Mouse (Mus musculus) heart, embryonic 13.5 days (tissue): ENCODE results near the gene Uqcc3. TPM values are rescaled to one million over a fixed set of nuclear protein-coding genes. Genes with fewer than 3 reads are reported as not detected.

Experiments
- ATAC-seq: fragments of 200-750 bp; cut with Nextera tagmentation; 2 replicates; pipeline ENCODE4 v1.8.0; 2017; ENCODE audit warnings: moderate TSS enrichment; ENCODE audit not compliant: insufficient number of reproducible peaks, low FRiP score, low TSS enrichment; ENCODE audit errors: extremely low read depth
- H3K27ac ChIP-seq: fragments of 300-500 bp; sonication (generic); replicated peaks from 2 replicates; pipeline ENCODE4 v1.5.1; 2015; ENCODE audit warnings: moderate library complexity, mild to moderate bottlenecking, inconsistent platforms
- H3K27me3 ChIP-seq: fragments of 300-500 bp; sonication (generic); replicated peaks from 2 replicates; pipeline ENCODE4 v1.6.1; 2015; ENCODE audit warnings: mild to moderate bottlenecking, inconsistent platforms
- H3K36me3 ChIP-seq: fragments of 300-500 bp; sonication (generic); 2 replicates; pipeline ENCODE4 v1.6.1; 2015; ENCODE audit warnings: mild to moderate bottlenecking, inconsistent platforms
- H3K4me1 ChIP-seq: fragments of 300-500 bp; sonication (generic); 2 replicates; pipeline ENCODE4 v1.6.1; 2015; ENCODE audit warnings: inconsistent platforms
- H3K4me2 ChIP-seq: fragments of 300-500 bp; sonication (generic); 2 replicates; pipeline ENCODE4 v1.6.1; 2015; ENCODE audit warnings: inconsistent platforms, mild to moderate bottlenecking, moderate library complexity
- H3K4me3 ChIP-seq: fragments of 300-500 bp; sonication (generic); 2 replicates; pipeline ENCODE4 v1.5.1; 2015; ENCODE audit warnings: moderate library complexity, mild to moderate bottlenecking, inconsistent platforms
- H3K9ac ChIP-seq: fragments of 300-500 bp; sonication (generic); 2 replicates; pipeline ENCODE4 v1.6.1; 2015; ENCODE audit warnings: inconsistent platforms, mild to moderate bottlenecking, moderate library complexity
- H3K9me3 ChIP-seq: fragments of 300-500 bp; sonication (generic); 2 replicates; pipeline ENCODE4 v1.6.1; 2016; ENCODE audit warnings: inconsistent platforms
- WGBS: fragments of 180-500 bp; shearing (Covaris S2); methylation state at CpG from one replicate; pipeline ENCODE4 v1.1.7; 2015; ENCODE audit warnings: mixed read lengths; 5-methylcytosine and 5-hydroxymethylcytosine counted together
- polyA plus RNA-seq: library from polyadenylated mRNA; unstranded; fragments of >200 nt; fragmentation: Nextera tagmentation; extraction: Ambion mirVana; gene quantifications from 2 replicates; pipeline ENCODE4 v1.2.1, GENCODE M21; 2015

The Uqcc3 gene
- polyA plus RNA-seq, result 56.6 and 62.6 TPM in 2 replicates

- Histone ChIP-seq H3K27ac (peak within 1 kb of the TSS; percentile 89), H3K4me1 (peaks cover 12% of the 10 kb centered on the region), H3K9me3 (no peaks in the 10 kb centered on the region), H3K9ac (peak within 1 kb of the TSS; percentile 96), H3K27me3 (no peaks in the 10 kb centered on the region), H3K4me3 (peak within 1 kb of the TSS; percentile 89), H3K4me2 (peak within 1 kb of the TSS; percentile 81), H3K36me3 (peaks cover 24% of the 10 kb centered on the region)
- peak; percentile 82 for ATAC-seq
- WGBS, result under 1% methylated on average over 42 of the region's 42 CpGs
Observed at GRCm38 (mm10) chr19:8880311-8881033, at the start of gene Uqcc3. Gene Uqcc3 (minus strand): TSS chr19:8880923.

DNA sequence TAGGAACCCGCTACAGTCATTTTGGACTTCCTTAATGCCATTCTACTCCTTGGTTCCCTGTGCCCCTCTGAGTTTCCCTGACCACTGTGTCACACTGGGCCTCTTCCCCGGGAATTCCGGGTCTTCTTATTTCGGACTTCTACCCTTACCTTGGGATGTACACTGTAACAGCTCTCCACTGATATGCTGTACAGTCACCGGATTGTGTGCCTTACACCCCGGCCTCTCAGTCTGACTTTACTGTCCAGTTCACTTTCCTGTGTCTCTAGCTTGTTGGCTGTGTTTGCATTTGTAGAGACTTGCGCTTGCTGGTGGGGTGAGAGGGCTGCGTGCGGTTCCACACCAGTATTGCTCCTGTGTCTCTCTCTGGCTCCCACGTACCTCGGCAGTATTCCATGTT, 49.4 kb upstream of the Uqcc3 start:
- WGBS, result 6% methylated on average over 11 of the region's 11 CpGs
- Histone ChIP-seq H3K4me2 (peak overlapping the region; percentile 87), H3K27ac (peak overlapping the region; percentile 82), H3K4me1 (peaks cover 21% of the 10 kb centered on the region), H3K4me3 (peak overlapping the region; percentile 89), H3K9me3 (no peaks in the 10 kb centered on the region), H3K27me3 (no peaks in the 10 kb centered on the region), H3K9ac (peak overlapping the region; percentile 91), H3K36me3 (peaks cover 60% of the 10 kb centered on the region)
- ATAC-seq, result no peak

DNA sequence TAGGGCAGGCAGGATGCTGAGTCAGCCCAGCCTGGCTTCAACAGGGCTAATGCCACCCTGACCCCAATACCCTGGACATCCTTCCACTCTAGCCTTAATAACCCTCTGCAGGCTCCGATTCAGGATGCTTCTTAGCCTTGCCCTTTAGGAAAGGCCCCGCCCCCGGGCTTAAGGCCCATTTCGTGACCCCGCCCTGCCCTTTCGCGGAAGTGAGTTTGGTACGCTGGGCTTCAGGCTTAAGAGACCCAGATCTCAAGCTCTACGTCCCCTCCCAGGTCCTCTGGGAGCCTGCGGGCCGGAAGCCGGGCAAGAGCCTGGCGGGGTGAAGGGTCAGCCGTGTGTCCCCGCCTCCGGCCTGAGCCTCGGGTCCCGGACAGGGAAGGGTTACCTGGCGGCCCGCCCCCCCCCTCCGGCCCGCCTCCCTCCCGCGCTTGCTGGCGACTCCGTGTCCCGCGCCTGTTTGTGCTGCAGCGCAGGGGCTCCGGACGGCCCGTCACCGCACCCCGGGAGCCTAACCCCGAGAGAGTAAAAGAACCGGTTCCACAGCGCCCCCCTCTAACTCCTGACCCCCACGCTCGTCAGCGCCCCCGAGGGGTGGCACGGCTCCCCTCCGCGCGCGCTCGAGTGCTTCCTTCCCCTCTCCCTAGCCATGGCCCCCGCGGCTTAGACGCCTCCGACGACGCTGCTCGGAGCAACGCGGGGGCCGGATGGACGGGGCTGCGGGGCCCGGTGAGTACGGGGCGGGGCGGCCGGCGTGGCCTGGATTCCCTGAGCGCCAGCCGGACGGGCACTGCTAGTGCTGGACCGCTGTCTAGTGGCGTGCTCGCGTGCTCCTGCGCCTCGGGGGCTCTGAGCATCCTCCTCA, 48.7 kb upstream of the Uqcc3 start, which contains the start of the genes Rom1 and Eml3:
Gene Rom1, minus strand, starts transcription at position 133 of the 865 bp plus-strand sequence.
Gene Eml3, plus strand, starts transcription at position 329 of the 865 bp plus-strand sequence.
- Histone ChIP-seq H3K4me2 (peak within 1 kb of the TSS; percentile 87), H3K27me3 (no peaks in the 10 kb centered on the region), H3K9me3 (no peaks in the 10 kb centered on the region), H3K4me3 (peak within 1 kb of the TSS; percentile 89), H3K27ac (peak within 1 kb of the TSS; percentile 82), H3K36me3 (peaks cover 54% of the 10 kb centered on the region), H3K9ac (peak within 1 kb of the TSS; percentile 91), H3K4me1 (peaks cover 21% of the 10 kb centered on the region)
- WGBS, result under 1% methylated on average over 71 of the region's 74 CpGs
- peak; percentile 78 for ATAC-seq

DNA sequence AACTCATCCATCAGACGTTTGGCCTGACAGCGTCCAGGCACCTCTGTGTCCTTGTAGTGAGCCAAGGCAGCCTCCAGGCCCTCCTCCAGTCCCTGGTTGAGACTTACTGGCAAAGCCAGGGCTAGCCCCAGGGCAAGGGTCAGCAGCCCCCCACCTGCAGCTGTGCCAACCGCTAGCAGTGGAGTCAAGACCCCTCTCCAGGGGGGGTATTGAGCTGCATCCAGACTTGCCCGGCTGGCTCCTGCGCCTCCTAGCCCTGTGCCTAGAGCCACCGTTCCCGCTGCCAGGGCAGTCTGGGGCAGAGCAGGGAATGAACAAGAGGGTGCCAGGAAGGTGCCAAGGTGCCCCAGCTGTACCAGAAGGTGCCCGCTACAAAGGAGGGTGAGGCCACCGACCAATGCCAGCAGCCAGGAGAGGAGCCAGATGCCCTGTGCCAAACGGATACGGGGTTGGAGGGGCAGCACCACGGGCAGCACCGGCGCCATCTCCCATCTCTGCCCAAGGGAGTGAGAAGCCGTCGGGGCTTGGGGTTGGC, 48.0 kb upstream of the Uqcc3 start:
- ATAC-seq, result no peak
- H3K27me3 ChIP-seq, result no peaks in the 10 kb centered on the region
- H3K9me3 ChIP-seq, result no peaks in the 10 kb centered on the region
- H3K27ac ChIP-seq, result peak overlapping the region; percentile 82
- peak overlapping the region; percentile 87 for H3K4me2 ChIP-seq
- peaks cover 50% of the 10 kb centered on the region for H3K36me3 ChIP-seq
- peak overlapping the region; percentile 91 for H3K9ac ChIP-seq
- 18% methylated on average over 16 of the region's 16 CpGs for WGBS
- peak overlapping the region; percentile 89 for H3K4me3 ChIP-seq
- H3K4me1 ChIP-seq, result peaks cover 21% of the 10 kb centered on the region

DNA sequence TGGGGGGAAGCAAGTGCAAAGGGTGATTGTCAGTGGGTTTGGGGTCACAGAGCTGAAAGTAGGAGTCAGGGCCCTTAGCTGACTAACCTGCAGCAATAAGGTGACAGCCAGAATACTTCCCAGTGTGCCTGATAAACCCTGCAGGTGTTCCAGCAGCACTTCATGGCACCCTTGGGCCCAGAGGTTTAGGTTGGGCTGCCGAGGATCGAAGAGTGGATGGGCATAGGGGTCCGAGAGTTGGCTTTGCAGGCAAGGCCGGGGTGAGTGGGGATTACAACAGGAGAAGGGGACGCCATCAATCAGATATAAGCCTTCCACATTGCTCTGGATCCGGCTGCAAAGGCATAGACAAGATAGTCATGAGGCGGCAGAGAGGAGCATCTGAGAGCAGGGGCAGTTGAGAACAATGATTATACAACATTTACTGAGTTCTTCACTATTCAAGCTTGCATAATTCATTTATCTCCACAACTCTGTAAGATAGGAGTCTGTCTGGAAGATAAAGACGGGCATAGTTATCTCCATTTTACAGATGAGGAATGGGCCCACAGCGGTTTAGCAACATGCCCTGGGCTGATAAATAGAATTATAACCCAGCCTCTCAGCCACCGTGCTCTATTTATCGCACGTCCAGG, 47.3 kb upstream of the Uqcc3 start:
- no peaks in the 10 kb centered on the region for H3K9me3 ChIP-seq
- no peak overlapping the region for H3K9ac ChIP-seq
- no peak overlapping the region for H3K4me2 ChIP-seq
- 77% methylated on average over 12 of the region's 12 CpGs for WGBS
- no peaks in the 10 kb centered on the region for H3K27me3 ChIP-seq
- ATAC-seq, result no peak
- peaks cover 21% of the 10 kb centered on the region for H3K4me1 ChIP-seq
- no peak overlapping the region for H3K4me3 ChIP-seq
- no peak overlapping the region for H3K27ac ChIP-seq
- peaks cover 49% of the 10 kb centered on the region for H3K36me3 ChIP-seq

DNA sequence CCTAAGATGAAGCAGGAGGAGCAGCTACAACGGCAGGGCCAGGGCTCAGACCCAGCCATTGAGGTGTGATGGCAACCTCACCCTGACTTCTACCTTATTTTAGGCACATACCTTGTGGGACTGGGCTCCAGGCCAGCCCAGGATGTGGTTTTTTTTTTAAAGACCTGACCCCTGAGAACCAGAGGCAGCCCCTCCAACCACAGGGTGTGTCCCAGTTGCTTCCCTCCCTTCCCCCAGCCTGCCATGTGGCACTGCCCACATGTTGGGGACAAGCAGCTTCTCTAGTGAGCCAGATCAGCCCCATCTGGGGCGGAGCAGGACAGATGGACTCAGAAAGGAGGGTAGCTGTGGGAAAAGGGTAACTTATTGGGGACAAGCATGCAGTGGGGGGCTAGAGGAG, 46.0 kb upstream of the Uqcc3 start:
- 87% methylated on average over 2 of the region's 2 CpGs for WGBS
- no peak for ATAC-seq
- Histone ChIP-seq H3K9ac (no peak overlapping the region), H3K4me1 (peaks cover 23% of the 10 kb centered on the region), H3K4me3 (no peak overlapping the region), H3K9me3 (no peaks in the 10 kb centered on the region), H3K36me3 (peaks cover 50% of the 10 kb centered on the region), H3K4me2 (no peak overlapping the region), H3K27me3 (no peaks in the 10 kb centered on the region), H3K27ac (no peak overlapping the region)

DNA sequence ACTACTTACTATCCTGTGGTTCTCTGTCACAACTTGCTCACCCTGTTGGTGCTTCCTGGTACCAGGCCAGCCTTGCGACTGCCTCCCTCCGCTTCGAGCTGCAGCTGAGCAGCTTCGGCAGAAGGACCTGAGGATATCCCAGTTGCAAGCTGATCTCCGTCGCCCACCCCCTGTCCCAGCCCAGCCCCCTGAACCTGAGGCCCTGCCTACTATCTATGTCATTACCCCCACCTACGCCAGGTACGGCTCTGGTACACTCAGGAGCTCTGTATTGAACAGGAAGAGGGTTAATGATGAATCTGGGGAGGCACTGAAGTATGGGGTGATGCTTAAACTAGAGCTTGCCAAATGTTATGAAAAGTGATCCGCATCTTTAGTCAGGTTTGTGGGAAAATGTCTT, 41.0 kb upstream of the Uqcc3 start:
- H3K9me3 ChIP-seq, result no peaks in the 10 kb centered on the region
- H3K9ac ChIP-seq, result peak overlapping the region; percentile 91
- peak overlapping the region; percentile 91 for H3K4me2 ChIP-seq

GRCm38 (mm10) chr19:8920836-8921291, 40.1 kb upstream of the Uqcc3 start:
- ATAC-seq, result 0 out of 2 replicates have a peak, but pooled peaks have one; percentile 4
- no peaks in the 10 kb centered on the region for H3K27me3 ChIP-seq
- peaks cover 15% of the 10 kb centered on the region for H3K4me1 ChIP-seq
- H3K9me3 ChIP-seq, result no peaks in the 10 kb centered on the region
- H3K27ac ChIP-seq, result peak overlapping the region; percentile 89
- peak overlapping the region; percentile 91 for H3K9ac ChIP-seq
- H3K4me3 ChIP-seq, result peak overlapping the region; percentile 72
- peak overlapping the region; percentile 91 for H3K4me2 ChIP-seq
- peaks cover 37% of the 10 kb centered on the region for H3K36me3 ChIP-seq
- 1% methylated on average over 6 of the region's 6 CpGs for WGBS

More for the DNA sequence above, 41.0 kb upstream of the Uqcc3 start:
- peaks cover 15% of the 10 kb centered on the region for H3K4me1 ChIP-seq
- H3K4me3 ChIP-seq, result peak overlapping the region; percentile 72
- H3K27me3 ChIP-seq, result no peaks in the 10 kb centered on the region
- no peak for ATAC-seq
- H3K36me3 ChIP-seq, result peaks cover 37% of the 10 kb centered on the region
- 80% methylated on average over 9 of the region's 9 CpGs for WGBS
- no peak overlapping the region for H3K27ac ChIP-seq

- ATAC-seq, result peak; percentile 95
- Histone ChIP-seq H3K36me3 (peaks cover 37% of the 10 kb centered on the region), H3K4me3 (peak within 1 kb of the TSS; percentile 72), H3K9ac (peak within 1 kb of the TSS; percentile 91), H3K4me1 (peaks cover 15% of the 10 kb centered on the region), H3K27ac (peak within 1 kb of the TSS; percentile 89), H3K27me3 (no peaks in the 10 kb centered on the region), H3K9me3 (no peaks in the 10 kb centered on the region), H3K4me2 (peak within 1 kb of the TSS; percentile 91)
- 3% methylated on average over 43 of the region's 50 CpGs for WGBS
Observed at GRCm38 (mm10) chr19:8920073-8920736, 39.5 kb upstream of the Uqcc3 start, which contains the start of gene B3gat3. Gene B3gat3 (plus strand): TSS chr19:8920374.

- peak overlapping the region; percentile 91 for H3K4me2 ChIP-seq
- WGBS, result 52% methylated on average over 6 of the region's 6 CpGs
- no peak for ATAC-seq
- peak overlapping the region; percentile 89 for H3K27ac ChIP-seq
- H3K9me3 ChIP-seq, result no peaks in the 10 kb centered on the region
- peak overlapping the region; percentile 91 for H3K9ac ChIP-seq
- peak overlapping the region; percentile 72 for H3K4me3 ChIP-seq
- H3K27me3 ChIP-seq, result no peaks in the 10 kb centered on the region
- peaks cover 15% of the 10 kb centered on the region for H3K4me1 ChIP-seq
- H3K36me3 ChIP-seq, result peaks cover 41% of the 10 kb centered on the region
Observed at GRCm38 (mm10) chr19:8919684-8920072, 39.0 kb upstream of the Uqcc3 start.
